Mouse (Mus musculus) erythroid progenitor cell, adult 5-6 weeks (primary cell): ENCODE results near the gene Calm3. TPM values are rescaled to one million over a fixed set of nuclear protein-coding genes. Genes with fewer than 3 reads are reported as not detected.

Experiments used
- ATAC-seq: replicated peaks from 2 replicates; pipeline ENCODE4 v1.8.0; 2016; ENCODE audit warnings: moderate number of reproducible peaks, mild to moderate bottlenecking, moderate TSS enrichment, inconsistent platforms; ENCODE audit not compliant: poor library complexity, low FRiP score, severe bottlenecking
- total RNA-seq, 2 experiments: library from RNA; stranded (forward) in 1 of 2; stranded (reverse) in 1 of 2; fragments of 150-400 nt in 1 of 2; fragments of 186-747, 209-891 nt in 1 of 2; gene quantifications; 2 replicates each; pipeline versions ENCODE4 v1.2.3 to v1.2.4; 2015 to 2017; ENCODE audit warnings: low replicate concordance in 2 of 2

Calm3 gene
- total RNA-seq, 2 experiments from 2014 or later = 141 to 258 TPM

DNA sequence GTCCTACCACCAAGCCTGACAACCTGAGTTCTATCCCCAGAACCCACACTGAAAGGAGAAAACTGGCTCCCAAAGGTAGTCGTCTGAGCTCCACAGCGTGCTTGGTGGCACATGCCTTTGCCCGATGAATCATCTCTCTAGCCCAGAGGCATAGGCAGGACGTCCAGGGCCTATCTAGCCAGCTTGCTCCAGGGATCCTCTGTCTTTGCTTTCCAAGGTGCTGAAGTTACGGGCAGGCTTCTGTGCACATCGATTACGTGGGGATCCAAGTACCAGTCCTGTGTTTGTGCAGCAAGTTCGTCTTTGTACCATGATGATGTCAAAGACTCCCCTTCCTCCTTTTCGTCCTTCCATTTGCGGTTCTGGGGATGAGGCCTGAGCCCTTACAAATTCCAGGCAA is 52.3 kb downstream of the Calm3 start:
- ATAC-seq = no peak

- ATAC-seq = no peak
Measured at GRCm38 (mm10) chr7:16869497-16869896, 54.4 kb downstream of the Calm3 start.

GRCm38 (mm10) chr7:16867488-16867887 is 56.4 kb downstream of the Calm3 start:
- ATAC-seq = no peak

Other genes with a start within 250 kb of the Calm3 start
- not detected in 2 replicates for gene Ceacam15, start 248.4 kb downstream of the Calm3 start, total RNA-seq (2015; ENCODE audit: low replicate concordance)
- gene Ceacam15, start 248.4 kb downstream of the Calm3 start, total RNA-seq (2017; ENCODE audit: low replicate concordance) = not detected in 2 replicates
- gene Ceacam9, start 202.2 kb downstream of the Calm3 start, total RNA-seq (2015; ENCODE audit: low replicate concordance) = not detected in 2 replicates
- gene Ceacam9, start 202.2 kb downstream of the Calm3 start, total RNA-seq (2017; ENCODE audit: low replicate concordance) = not detected in 2 replicates
- gene Ap2s1, start 185.7 kb downstream of the Calm3 start, total RNA-seq (2015; ENCODE audit: low replicate concordance) = 74.2 and 106 TPM in 2 replicates
- 27.9 and 47.0 TPM in 2 replicates for gene Ap2s1, start 185.7 kb downstream of the Calm3 start, total RNA-seq (2017; ENCODE audit: low replicate concordance)
- 596 and 609 TPM in 2 replicates for gene Slc1a5, start 142.8 kb downstream of the Calm3 start, total RNA-seq (2015; ENCODE audit: low replicate concordance)
- 412 and 455 TPM in 2 replicates for gene Slc1a5, start 142.8 kb downstream of the Calm3 start, total RNA-seq (2017; ENCODE audit: low replicate concordance)
- 75.0 and 87.2 TPM in 2 replicates for gene Strn4, start 108.2 kb downstream of the Calm3 start, total RNA-seq (2015; ENCODE audit: low replicate concordance)
- 76.9 and 128 TPM in 2 replicates for gene Strn4, start 108.2 kb downstream of the Calm3 start, total RNA-seq (2017; ENCODE audit: low replicate concordance)
- gene Fkrp, start 107.4 kb downstream of the Calm3 start, total RNA-seq (2015; ENCODE audit: low replicate concordance) = 6.5 and 7.5 TPM in 2 replicates
- 4.9 and 19.6 TPM in 2 replicates for gene Fkrp, start 107.4 kb downstream of the Calm3 start, total RNA-seq (2017; ENCODE audit: low replicate concordance)
- 8.3 and 18.4 TPM in 2 replicates for gene Prkd2, start 81.2 kb downstream of the Calm3 start, total RNA-seq (2015; ENCODE audit: low replicate concordance)
- gene Prkd2, start 81.2 kb downstream of the Calm3 start, total RNA-seq (2017; ENCODE audit: low replicate concordance) = 3.8 and 4.9 TPM in 2 replicates
- not detected in 2 replicates for gene Dact3, start 48.8 kb downstream of the Calm3 start, total RNA-seq (2015; ENCODE audit: low replicate concordance)
- not detected in 2 replicates for gene Dact3, start 48.8 kb downstream of the Calm3 start, total RNA-seq (2017; ENCODE audit: low replicate concordance)
- gene Gng8, start 32.3 kb downstream of the Calm3 start, total RNA-seq (2015; ENCODE audit: low replicate concordance) = not detected in 2 replicates
- not detected in 2 replicates for gene Gng8, start 32.3 kb downstream of the Calm3 start, total RNA-seq (2017; ENCODE audit: low replicate concordance)
- 0.36 and 6.7 TPM in 2 replicates for gene Ptgir, start 17.6 kb downstream of the Calm3 start, total RNA-seq (2015; ENCODE audit: low replicate concordance)
- gene Ptgir, start 17.6 kb downstream of the Calm3 start, total RNA-seq (2017; ENCODE audit: low replicate concordance) = 1.9 and 2.0 TPM in 2 replicates
- gene Pnmal2, start 20.6 kb upstream of the Calm3 start, total RNA-seq (2015; ENCODE audit: low replicate concordance) = not detected in 2 replicates
- not detected in 2 replicates for gene Pnmal2, start 20.6 kb upstream of the Calm3 start, total RNA-seq (2017; ENCODE audit: low replicate concordance)
- not detected in 2 replicates for gene Pnmal1, start 35.6 kb upstream of the Calm3 start, total RNA-seq (2015; ENCODE audit: low replicate concordance)
- gene Pnmal1, start 35.6 kb upstream of the Calm3 start, total RNA-seq (2017; ENCODE audit: low replicate concordance) = not detected in 2 replicates
- 0.72 TPM in 1 of 2 replicates, not detected in the other for gene Gm42372, start 59.0 kb upstream of the Calm3 start, total RNA-seq (2015; ENCODE audit: low replicate concordance)
- 0.13 and 0.53 TPM in 2 replicates for gene Gm42372, start 59.0 kb upstream of the Calm3 start, total RNA-seq (2017; ENCODE audit: low replicate concordance)
- not detected in 2 replicates for gene Ccdc8, start 68.6 kb upstream of the Calm3 start, total RNA-seq (2015; ENCODE audit: low replicate concordance)
- gene Ccdc8, start 68.6 kb upstream of the Calm3 start, total RNA-seq (2017; ENCODE audit: low replicate concordance) = not detected in 2 replicates
- 22.6 and 26.3 TPM in 2 replicates for gene Ppp5c, start 103.8 kb upstream of the Calm3 start, total RNA-seq (2015; ENCODE audit: low replicate concordance)
- 20.7 and 20.9 TPM in 2 replicates for gene Ppp5c, start 103.8 kb upstream of the Calm3 start, total RNA-seq (2017; ENCODE audit: low replicate concordance)
- gene Hif3a, start 138.3 kb upstream of the Calm3 start, total RNA-seq (2015; ENCODE audit: low replicate concordance) = 1.4 TPM in 1 of 2 replicates, not detected in the other
- 0.13 TPM in 1 of 2 replicates, not detected in the other for gene Hif3a, start 138.3 kb upstream of the Calm3 start, total RNA-seq (2017; ENCODE audit: low replicate concordance)
- 0.72 TPM in 1 of 2 replicates, not detected in the other for gene Psg16, start 149.9 kb upstream of the Calm3 start, total RNA-seq (2015; ENCODE audit: low replicate concordance)
- not detected in 2 replicates for gene Psg16, start 149.9 kb upstream of the Calm3 start, total RNA-seq (2017; ENCODE audit: low replicate concordance)
- not detected in 2 replicates for gene Ceacam3, start 226.2 kb upstream of the Calm3 start, total RNA-seq (2015; ENCODE audit: low replicate concordance)
- gene Ceacam3, start 226.2 kb upstream of the Calm3 start, total RNA-seq (2017; ENCODE audit: low replicate concordance) = not detected in 2 replicates